Mouse (Mus musculus) cerebellum, adult 2 months (tissue): ENCODE results near the gene Erc1.

ENCODE experiments used
- CTCF ChIP-seq: fragments of 200-500 bp; IDR thresholded peaks from 2 replicates; pipeline ENCODE4 v1.5.1; 2011; ENCODE audit warnings: low read depth, mild to moderate bottlenecking, control low read depth, low read length, moderate library complexity, borderline replicate concordance; ENCODE audit not compliant: insufficient read depth
- POLR2A ChIP-seq: fragments of 200-500 bp; IDR thresholded peaks from 2 replicates; pipeline ENCODE4 v1.6.1; 2011; ENCODE audit warnings: low read length, control low read depth, borderline replicate concordance; ENCODE audit not compliant: insufficient read depth

- TF ChIP-seq CTCF (no peak), POLR2A (no peak)
Measured at GRCm38 (mm10) chr6:119757796-119758195, 90.2 kb downstream of the Erc1 start.
